Mouse (Mus musculus) CD4-positive, CD25-positive, alpha-beta regulatory T cell, adult 4 months (primary cell): ENCODE results near the gene Diablo. TPM values are rescaled to one million over a fixed set of nuclear protein-coding genes. Genes with fewer than 3 reads are reported as not detected.
"Not testable (repeated sequence)": the region's sequence is repeated elsewhere in the genome, so short reads cannot be mapped to it uniquely, and the experiment has no call there.

Source experiments
- ATAC-seq: one replicate; pipeline ENCODE4 v1.8.0; 2017
- polyA plus RNA-seq, 2 experiments: library from polyadenylated mRNA; unstranded; fragments of 100-300 nt; shearing (Covaris generic); gene quantifications; one replicate each; pipeline ENCODE4 v1.2.1; 2017

The Diablo gene
- 10 to 100 TPM; 85.0 to 99.0 TPM for polyA plus RNA-seq

- ATAC-seq = peak; percentile 99
Observed at GRCm38 (mm10) chr5:123523692-123524392, at the start of gene Diablo. Gene Diablo (minus strand): TSS chr5:123524176.

GRCm38 (mm10) chr5:123573362-123573761 is 49.4 kb upstream of the Diablo start:
- ATAC-seq = no peak

GRCm38 (mm10) chr5:123572357-123573186 is 48.6 kb upstream of the Diablo start, which contains the start of gene Vps33a:
Gene Vps33a (minus strand): TSS chr5:123573038.
- ATAC-seq = peak; percentile 98

GRCm38 (mm10) chr5:123561128-123561527 is 37.2 kb upstream of the Diablo start:
- ATAC-seq = no peak

GRCm38 (mm10) chr5:123559588-123559987 is 35.6 kb upstream of the Diablo start:
- ATAC-seq = no peak

GRCm38 (mm10) chr5:123556451-123556850 is 32.5 kb upstream of the Diablo start:
- ATAC-seq = no peak

- ATAC-seq = no peak
Observed at GRCm38 (mm10) chr5:123555693-123556092, 31.7 kb upstream of the Diablo start.

GRCm38 (mm10) chr5:123533801-123534200 is 9.8 kb upstream of the Diablo start:
- no peak for ATAC-seq

GRCm38 (mm10) chr5:123530056-123530455 is 6.1 kb upstream of the Diablo start:
- no peak for ATAC-seq

GRCm38 (mm10) chr5:123528641-123529040 is 4.7 kb upstream of the Diablo start:
- ATAC-seq = no peak

- no peak for ATAC-seq
Observed at GRCm38 (mm10) chr5:123525916-123526495, 2.0 kb upstream of the Diablo start.

- ATAC-seq = no peak
Observed at GRCm38 (mm10) chr5:123525281-123525680, 1.3 kb upstream of the Diablo start, which contains the start of gene Gm49027. Gene Gm49027 (minus strand): TSS chr5:123525488.

GRCm38 (mm10) chr5:123524393-123524750 is 396 bp upstream of the Diablo start:
- ATAC-seq = peak; percentile 65

GRCm38 (mm10) chr5:123522166-123522565 is 1.8 kb downstream of the Diablo start:
- ATAC-seq = no peak

GRCm38 (mm10) chr5:123521621-123522020 is 2.4 kb downstream of the Diablo start:
- no peak for ATAC-seq

- no peak for ATAC-seq
Observed at GRCm38 (mm10) chr5:123520666-123521065, 3.3 kb downstream of the Diablo start.

GRCm38 (mm10) chr5:123514871-123515270 is 9.1 kb downstream of the Diablo start:
- ATAC-seq = no peak

- no peak for ATAC-seq
Observed at GRCm38 (mm10) chr5:123512102-123512501, 11.9 kb downstream of the Diablo start.

GRCm38 (mm10) chr5:123511426-123511825 is 12.6 kb downstream of the Diablo start:
- not testable (repeated sequence) for ATAC-seq

GRCm38 (mm10) chr5:123510160-123510559 is 13.8 kb downstream of the Diablo start, which contains the start of gene B3gnt4:
Gene B3gnt4 (plus strand): TSS chr5:123510460.
- no peak for ATAC-seq

- no peak for ATAC-seq
Observed at GRCm38 (mm10) chr5:123508921-123509320, 15.1 kb downstream of the Diablo start.

GRCm38 (mm10) chr5:123507936-123508723 is 15.8 kb downstream of the Diablo start:
- peak; percentile 81 for ATAC-seq
